Mouse (Mus musculus): Measurements from ENCODE around the gene Gm17727. TPM values are rescaled to one million over a fixed set of nuclear protein-coding genes. Genes with fewer than 3 reads are reported as not detected.
"Not testable (repeated sequence)": the region's sequence is repeated elsewhere in the genome, so short reads cannot be mapped to it uniquely, and the experiment has no call there.

Gm17727 gene
- not detected for total RNA-seq (2021)
- long read RNA-seq, experiment 1: 0 reads
- long read RNA-seq, experiment 2: 0 reads

DNA sequence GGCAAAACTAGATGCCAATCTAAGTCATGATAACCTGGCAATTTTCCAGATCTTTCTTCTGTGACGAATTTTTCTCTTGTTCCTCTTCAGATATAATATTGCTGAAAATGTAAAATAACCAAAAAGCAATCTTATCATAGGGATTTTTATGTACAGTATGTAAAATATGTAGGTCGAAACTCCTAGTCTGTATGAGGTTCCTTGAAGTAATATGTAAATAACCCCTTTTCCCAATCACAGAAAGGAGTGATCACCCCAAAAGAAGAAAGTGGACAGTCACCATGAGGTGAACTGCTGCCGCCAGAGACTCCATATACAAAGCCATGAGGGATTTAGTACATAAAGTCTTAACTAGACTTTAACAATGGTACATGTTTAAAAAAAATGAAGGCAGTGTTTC lies at the start of gene Gm17727:
TSS of gene Gm17727 (minus strand) at position 101 of the 400 bp plus-strand sequence.
- DNase-seq (ENCODE audit: low spot score in 2 of 2): no peak

DNA sequence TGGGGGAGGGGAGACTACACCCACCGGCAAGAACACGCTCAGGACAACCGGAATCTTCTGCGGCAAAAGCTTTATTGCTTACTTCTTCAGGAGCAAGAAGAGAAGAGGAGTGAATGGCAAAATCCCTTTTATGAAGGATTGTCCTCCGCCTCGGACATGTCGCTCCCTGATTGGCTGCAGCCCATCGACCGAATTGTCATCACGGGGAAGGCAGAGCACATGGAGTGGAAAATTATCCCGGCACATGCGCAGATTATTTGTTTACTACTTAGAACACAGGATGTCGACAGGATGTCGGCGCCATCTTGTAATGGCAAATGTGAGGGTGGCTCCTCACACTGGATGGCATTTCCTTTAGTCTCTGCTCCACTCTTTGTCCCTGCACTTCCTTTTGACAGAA lies 40.0 kb upstream of the Gm17727 start:
- DNase-seq (ENCODE audit: low spot score in 2 of 2): not testable (repeated sequence)

- DNase-seq (ENCODE audit: low spot score in 2 of 2): no peak
Measured at GRCm38 (mm10) chr9:35798146-35798545, 20.2 kb upstream of the Gm17727 start.

GRCm38 (mm10) chr9:35790001-35790400 lies 12.1 kb upstream of the Gm17727 start, which contains the start of the genes Gm27235 and D730048I06Rik:
Gm27235 (minus strand) TSS chr9:35790101.
D730048I06Rik (minus strand) TSS chr9:35790112.
- no peak for DNase-seq (ENCODE audit: low spot score in 2 of 2)

GRCm38 (mm10) chr9:35756843-35757242 lies 21.1 kb downstream of the Gm17727 start:
- DNase-seq (ENCODE audit: low spot score in 2 of 2): no peak

GRCm38 (mm10) chr9:35740749-35741148 lies 37.2 kb downstream of the Gm17727 start, which contains the start of gene Gm17677:
Gm17677 (plus strand) TSS chr9:35741049.
- DNase-seq (ENCODE audit: low spot score in 2 of 2): no peak

Other genes with a start within 250 kb of the Gm17727 start
- gene Ddx25, start 219.6 kb downstream of the Gm17727 start, total RNA-seq (2021): 10 to 100 TPM; 13.8 to 14.7 TPM
- 10 to 100 TPM; 12.7 to 13.7 TPM for gene Pus3, start 219.5 kb downstream of the Gm17727 start, total RNA-seq (2021)
- 1 to 10 TPM in 1 of 2 experiments, under 1 TPM in 1; 0.74 to 1.6 TPM for gene Pate2, start 207.8 kb downstream of the Gm17727 start, total RNA-seq (2021)
- gene Hyls1, start 207.7 kb downstream of the Gm17727 start, total RNA-seq (2021): 10 to 100 TPM in 1 of 2 experiments, 1 to 10 TPM in 1; 9.2 to 10.6 TPM
- gene Pate4, start 166.2 kb downstream of the Gm17727 start, total RNA-seq (2021): not detected
- not detected for gene Pate3, start 129.9 kb downstream of the Gm17727 start, total RNA-seq (2021)
- not detected for gene Pate1, start 90.7 kb downstream of the Gm17727 start, total RNA-seq (2021)
- not detected for gene Gm17677, start 37.1 kb downstream of the Gm17727 start, total RNA-seq (2021)
- gene Gm27235, start 12.0 kb upstream of the Gm17727 start, total RNA-seq (2021): not detected
- not detected for gene D730048I06Rik, start 12.0 kb upstream of the Gm17727 start, total RNA-seq (2021)
- not detected for gene 9230110F15Rik, start 66.0 kb upstream of the Gm17727 start, total RNA-seq (2021)
- not detected for gene 9230113P08Rik, start 130.3 kb upstream of the Gm17727 start, total RNA-seq (2021)

Data from layer of hippocampus, postnatal 14 days (tissue).